Mouse (Mus musculus) kidney, adult 11 months (tissue): ENCODE measurements at regions not wholly inside any gene's neighbourhood (a gene's known extent, or its start where the extent isn't known, plus 50 kb on each side); places are given as distances from the start of the nearest gene placed in this dataset.
A peak's percentile ranks its signal among the peaks of the same experiment; 100 is the strongest.

Experiments used
- DNase-seq: peaks from one replicate; pipeline ENCODE4 v3.0.0; 2022

DNA sequence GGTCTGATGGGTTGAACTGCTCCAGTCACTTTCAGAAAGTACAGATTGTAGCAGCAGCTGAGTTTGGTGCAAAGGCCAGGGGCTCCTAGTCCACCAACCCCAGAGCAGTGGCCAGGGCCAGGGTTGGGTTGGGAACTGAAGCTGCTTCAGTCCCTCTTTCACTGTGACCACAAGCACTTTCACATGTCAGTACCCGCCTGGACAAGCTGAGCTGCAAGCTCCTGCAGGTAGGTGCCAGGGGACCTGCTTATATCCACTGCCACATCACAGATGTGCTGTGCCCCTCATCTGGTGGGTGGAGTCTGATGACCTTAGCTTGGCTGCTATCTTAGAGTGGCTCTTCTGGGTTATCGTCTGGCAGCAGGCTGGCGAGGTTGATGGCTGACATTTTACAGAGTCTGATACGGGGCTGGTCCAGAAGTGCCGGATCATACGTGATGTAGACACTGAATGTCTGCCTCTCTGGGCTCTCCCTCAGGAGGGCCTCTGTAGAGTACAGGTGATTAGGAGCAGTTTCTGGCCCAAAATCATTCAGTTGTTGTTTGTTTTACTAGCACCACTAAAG lies 192.6 kb downstream of the Rybp start:
- no peak for DNase-seq

GRCm38 (mm10) chr6:100092870-100093269 lies 194.4 kb downstream of the Rybp start:
- DNase-seq: no peak

DNA sequence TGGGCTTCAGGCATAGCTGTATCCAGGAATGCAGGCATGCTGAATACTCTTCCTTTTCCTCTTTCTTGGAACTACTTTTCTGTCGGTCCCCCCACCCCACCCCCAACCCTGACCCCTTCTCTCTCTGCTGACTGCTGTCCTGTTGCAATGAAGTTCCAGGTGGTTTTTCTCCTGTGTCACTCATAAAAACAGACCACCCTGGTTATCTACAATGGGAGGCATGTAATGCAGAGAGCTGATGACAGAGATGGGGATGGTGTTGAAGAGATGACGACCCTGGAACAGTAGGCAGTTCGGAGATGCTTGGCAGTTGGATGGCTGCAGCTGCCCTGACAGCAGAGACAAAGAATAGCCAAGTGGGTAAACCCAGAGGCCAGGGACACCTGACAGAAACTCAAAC lies 195.5 kb downstream of the Rybp start:
- no peak for DNase-seq

DNA sequence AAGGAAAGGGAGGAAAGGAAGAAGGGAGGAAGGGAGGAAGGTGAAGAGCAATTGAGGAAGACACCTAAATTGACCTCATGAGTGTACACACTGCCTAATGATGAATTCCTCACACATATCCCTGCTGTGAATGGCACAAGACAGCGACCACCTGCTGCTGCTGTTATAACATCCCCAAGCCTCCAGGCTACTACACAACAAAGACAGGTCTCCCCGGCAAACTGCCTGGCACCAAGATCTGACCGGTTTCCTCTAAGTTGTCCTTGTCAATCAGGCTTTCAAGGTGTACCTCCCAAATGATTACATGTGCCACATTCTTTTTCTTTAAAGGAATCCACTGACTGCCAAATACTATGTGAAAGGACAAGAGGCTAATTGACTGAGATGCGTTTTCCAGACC lies 198.7 kb downstream of the Rybp start:
- no peak for DNase-seq

GRCm38 (mm10) chr6:100086807-100087206 lies 200.5 kb downstream of the Rybp start:
- no peak for DNase-seq

DNA sequence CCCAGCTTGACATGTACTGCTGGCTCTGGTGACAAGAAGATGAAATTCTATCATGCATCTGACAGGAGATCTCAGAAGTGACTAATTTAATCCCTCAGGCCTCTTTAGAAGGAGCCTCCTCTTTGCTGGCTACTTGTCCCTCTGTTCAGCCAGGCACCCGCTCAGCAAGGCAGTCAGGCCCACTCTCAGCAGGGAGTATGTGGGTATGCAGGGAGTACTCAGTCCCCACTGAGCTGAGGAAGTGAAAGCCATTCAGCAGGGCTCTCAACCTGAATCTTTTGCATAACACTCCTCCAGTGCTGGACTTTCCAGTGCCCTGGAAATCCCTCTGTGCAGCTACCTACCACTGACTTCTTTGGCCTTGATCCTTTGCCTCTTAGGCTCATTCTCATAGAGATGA lies 201.3 kb downstream of the Rybp start:
- no peak for DNase-seq

GRCm38 (mm10) chr6:100083868-100084477 lies 203.3 kb downstream of the Rybp start:
- DNase-seq: no peak

GRCm38 (mm10) chr6:100083127-100083526 lies 204.2 kb downstream of the Rybp start:
- no peak for DNase-seq

DNA sequence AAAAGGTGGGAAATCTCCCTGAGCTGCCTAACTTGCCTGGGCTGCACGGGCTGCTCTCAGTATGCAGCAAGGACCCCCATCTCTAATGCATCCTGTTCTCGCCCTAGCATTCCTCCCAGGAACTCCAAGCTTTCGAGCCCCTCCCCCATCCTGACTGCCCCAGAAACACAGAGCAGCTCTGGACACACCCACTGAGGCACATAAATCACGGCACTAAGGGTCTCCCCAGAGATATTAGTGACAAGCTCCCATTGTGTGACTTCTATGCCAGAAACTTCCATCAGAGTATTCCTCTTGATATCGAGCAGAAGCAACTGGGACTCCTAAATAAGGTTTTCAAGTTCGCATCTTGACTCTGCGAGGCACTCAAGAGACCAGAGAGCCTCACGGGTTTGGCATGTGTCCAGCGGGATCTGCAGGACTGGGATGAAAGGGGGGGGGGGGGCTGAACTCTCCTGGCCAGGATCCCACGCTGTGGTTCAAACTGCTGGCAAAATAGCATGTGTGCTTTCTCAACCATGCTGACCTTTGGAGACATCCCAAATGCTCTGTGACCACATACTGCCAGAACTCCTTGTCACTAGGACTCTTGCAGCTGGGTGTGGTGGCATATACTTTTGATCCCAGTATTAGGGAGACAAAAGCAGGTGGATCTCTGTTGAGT lies 212.5 kb downstream of the Rybp start:
- peak; percentile 58 for DNase-seq

GRCm38 (mm10) chr6:100072261-100072968 lies 214.9 kb downstream of the Rybp start:
- no peak for DNase-seq

GRCm38 (mm10) chr6:100069151-100069550 lies 218.1 kb downstream of the Rybp start:
- DNase-seq: peak; percentile 15

DNA sequence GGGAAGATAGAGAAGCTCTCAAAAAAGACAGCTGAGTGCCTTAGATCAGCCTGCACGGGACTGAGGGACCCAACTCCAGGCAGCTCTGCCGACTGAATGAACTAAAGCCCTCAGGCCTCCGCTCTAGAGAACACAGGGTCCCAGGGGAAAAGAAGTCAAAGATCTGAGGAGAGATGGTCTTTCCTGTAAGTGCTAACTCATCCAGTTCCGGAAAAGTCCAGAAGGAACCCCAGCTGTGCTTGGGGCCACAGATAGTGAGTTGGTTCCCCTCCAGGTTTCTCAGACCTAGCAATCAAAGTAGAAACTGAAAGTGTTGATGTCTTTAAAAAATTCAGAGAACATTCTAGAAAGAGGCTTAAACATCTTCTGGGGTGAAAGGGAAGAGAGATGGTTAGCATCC lies 220.0 kb downstream of the Rybp start:
- no peak for DNase-seq

GRCm38 (mm10) chr6:100065586-100065985 lies 221.7 kb downstream of the Rybp start:
- no peak for DNase-seq

GRCm38 (mm10) chr6:100062961-100063360 lies 224.3 kb downstream of the Rybp start:
- DNase-seq: no peak

DNA sequence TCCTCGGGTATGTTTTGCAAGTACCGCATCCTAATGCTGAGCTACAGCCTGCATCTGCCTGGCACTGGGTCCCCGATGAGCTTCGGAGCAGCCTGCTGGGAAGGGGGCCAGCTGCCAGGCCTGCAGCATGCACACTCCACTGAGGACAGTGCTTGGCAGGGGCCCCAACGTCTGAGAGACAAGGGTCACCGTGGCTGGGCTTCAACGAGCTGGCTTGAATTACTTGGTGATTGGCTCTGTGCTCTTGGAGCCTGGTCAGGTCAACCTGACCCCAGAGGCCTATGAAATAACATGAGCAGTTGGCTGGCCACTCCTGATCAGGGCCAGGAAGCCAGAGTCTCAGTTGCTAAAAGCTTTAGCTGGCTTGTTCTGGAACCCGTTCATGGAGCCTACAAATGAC lies 227.5 kb downstream of the Rybp start:
- DNase-seq: peak; percentile 92

DNA sequence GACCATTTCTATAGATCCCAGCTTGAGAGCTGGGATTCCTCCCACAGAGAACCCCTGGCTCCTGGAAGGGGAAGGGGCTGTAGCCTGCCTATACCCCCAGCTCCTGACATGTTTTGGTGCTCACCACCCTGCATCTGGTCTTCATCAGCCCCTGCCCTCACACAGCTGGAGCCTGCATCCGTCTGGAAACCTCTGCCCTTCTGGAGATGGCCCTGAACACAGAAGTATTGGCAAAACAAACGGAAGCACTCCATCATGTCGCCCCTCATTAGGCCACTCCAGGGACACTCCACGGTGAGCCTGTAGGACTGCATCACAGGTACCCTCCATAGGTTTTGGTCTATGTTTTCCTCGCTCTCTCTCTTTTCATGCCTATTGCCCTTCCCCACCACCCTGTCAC lies 231.3 kb downstream of the Rybp start:
- DNase-seq: no peak

DNA sequence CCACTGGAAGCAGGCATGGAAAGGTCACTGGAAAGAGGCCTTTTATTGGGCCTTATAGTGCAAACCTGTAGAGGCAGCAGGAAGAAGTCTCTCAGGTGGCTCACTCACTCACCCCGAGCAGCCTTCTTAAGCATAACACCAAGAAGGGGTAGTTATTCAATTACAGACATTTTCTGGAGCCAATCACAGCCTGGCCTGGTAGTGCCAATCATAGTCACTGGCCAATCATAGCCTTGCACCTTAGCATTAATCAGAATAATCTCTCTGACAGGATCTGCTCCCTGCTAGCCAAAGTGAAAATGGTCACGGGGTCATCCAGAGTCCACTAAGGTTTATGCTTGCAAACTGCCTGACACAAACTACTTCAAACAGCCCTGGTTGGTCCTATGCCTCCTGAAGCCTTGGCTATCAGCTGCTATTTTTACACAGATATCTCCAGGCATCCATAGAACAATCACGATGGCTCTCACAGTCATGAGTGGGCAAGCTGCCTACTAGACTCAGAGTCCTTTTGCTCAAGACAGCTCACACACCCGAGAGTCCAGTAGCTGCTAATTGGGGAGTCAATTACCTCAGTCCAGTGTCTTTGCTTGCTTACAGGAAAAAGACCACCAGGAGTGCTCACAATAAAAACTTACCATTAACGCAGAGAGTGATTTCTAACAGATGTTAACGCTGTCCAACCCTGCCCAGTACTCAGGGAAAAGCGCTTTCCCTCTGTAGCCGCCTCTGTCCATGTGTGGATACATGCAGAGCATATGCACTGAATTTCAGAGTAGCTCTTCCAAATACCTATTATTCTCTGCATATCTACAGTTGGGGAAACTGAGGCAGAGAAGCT lies 234.1 kb downstream of the Rybp start:
- DNase-seq: peak; percentile 34

- no peak for DNase-seq
These were observed 234.9 kb downstream of the Rybp start for GRCm38 (mm10) chr6:100052406-100052805.

- DNase-seq: no peak
These were observed 238.2 kb downstream of the Rybp start for GRCm38 (mm10) chr6:100049036-100049435.

GRCm38 (mm10) chr6:100046186-100046990 lies 240.9 kb downstream of the Rybp start:
- DNase-seq: no peak

DNA sequence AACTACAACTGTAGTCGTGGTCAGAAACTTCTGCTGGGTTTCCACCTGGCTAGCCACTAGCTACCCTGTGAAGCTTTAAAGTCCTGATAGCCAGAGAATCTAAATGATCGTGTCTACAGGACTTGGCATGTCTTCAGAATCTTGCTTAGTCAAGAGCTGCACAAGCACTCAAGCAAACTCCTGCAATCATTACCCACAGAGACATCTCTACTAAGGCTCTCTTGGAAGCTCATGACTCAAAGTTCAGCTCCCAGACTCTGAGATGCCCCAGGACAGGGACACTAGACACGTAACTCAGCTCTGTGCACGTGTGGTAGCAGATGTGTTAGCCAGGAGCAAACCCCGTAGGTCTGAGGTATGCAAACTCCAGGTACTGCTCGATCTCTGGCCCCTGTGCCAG lies 242.2 kb downstream of the Rybp start:
- peak; percentile 69 for DNase-seq

GRCm38 (mm10) chr6:100041161-100041560 lies 246.1 kb downstream of the Rybp start:
- no peak for DNase-seq
